Mouse (Mus musculus) heart, adult 2 months (tissue): ENCODE results near the gene Sbf2.

Experiments used
- CTCF ChIP-seq: fragments of 200-600 bp; IDR thresholded peaks from 2 replicates; pipeline ENCODE4 v1.8.1; 2022; ENCODE audit warnings: antibody characterized with exemption, mild to moderate bottlenecking, moderate library complexity
- EP300 ChIP-seq: fragments of 200-500 bp; IDR thresholded peaks from 2 replicates; pipeline ENCODE4 v1.6.1; 2011; ENCODE audit warnings: low read depth, low read length, control low read depth; ENCODE audit not compliant: insufficient read depth

DNA sequence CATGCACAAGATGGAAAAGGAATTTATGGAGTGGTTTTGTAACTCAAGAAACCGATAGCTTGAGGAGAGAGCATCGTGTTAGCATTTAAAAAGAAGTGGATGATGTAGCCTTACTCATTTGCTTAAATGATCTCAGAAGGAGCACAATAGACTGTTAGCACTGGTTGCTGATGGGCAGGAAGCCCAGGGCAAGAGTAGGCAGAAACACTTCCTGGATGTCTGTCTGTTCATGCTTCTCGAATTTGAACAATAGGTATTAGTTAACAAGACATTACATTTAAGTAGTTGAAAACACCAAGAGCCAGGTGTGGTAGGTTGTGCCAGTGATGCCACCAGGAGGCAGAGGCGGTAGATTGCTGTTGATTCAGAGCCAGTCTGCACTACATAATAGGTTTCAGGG, 346.2 kb downstream of the Sbf2 start:
- TF ChIP-seq CTCF (no peak), EP300 (no peak)
